Mouse (Mus musculus) olfactory bulb, adult 2 months (tissue): ENCODE measurements around the gene Ccdc141.

Experiments used
- CTCF ChIP-seq: fragments of 200-500 bp; IDR thresholded peaks from 2 replicates; pipeline ENCODE4 v1.5.1; 2012; ENCODE audit warnings: low read depth, mild to moderate bottlenecking, low read length, moderate library complexity; ENCODE audit not compliant: insufficient read depth
- POLR2A ChIP-seq: fragments of 200-500 bp; IDR thresholded peaks from 2 replicates; pipeline ENCODE4 v1.6.1; 2012; ENCODE audit warnings: mild to moderate bottlenecking, low read depth, low read length, moderate library complexity; ENCODE audit not compliant: insufficient read depth

- TF ChIP-seq POLR2A, result no peak
- no peak for TF ChIP-seq CTCF
Measured at GRCm38 (mm10) chr2:76965542-76965941, 204.9 kb downstream of the Ccdc141 start.
